Mouse (Mus musculus) CH12.LX (cell line): ENCODE measurements around the gene Cybrd1. TPM values are rescaled to one million over a fixed set of nuclear protein-coding genes. Genes with fewer than 3 reads are reported as not detected.
A peak's percentile ranks its signal among the peaks of the same experiment; 100 is the strongest.

Experiments used
- DNase-seq: peaks from one replicate; pipeline ENCODE4 v3.0.0-alpha.2; 2013; ENCODE audit errors: extremely low read depth
- H3K27ac ChIP-seq: 2 replicates; pipeline ENCODE4 v1.5.1; 2012; ENCODE audit warnings: low read depth, mild to moderate bottlenecking, control low read depth, moderate library complexity; ENCODE audit not compliant: insufficient read depth
- H3K27me3 ChIP-seq: replicated peaks from 2 replicates; pipeline ENCODE3; 2012; ENCODE audit warnings: inconsistent platforms
- H3K36me3 ChIP-seq, 2 experiments: replicated peaks in 1 of 2; 2 replicates each; pipeline versions ENCODE3 to v1.6.1; 2012; ENCODE audit warnings: inconsistent platforms in 1 of 2, low read length in 1 of 2, mild to moderate bottlenecking in 1 of 2, mixed read lengths in 1 of 2, moderate library complexity in 1 of 2; ENCODE audit not compliant: control insufficient read depth in 1 of 2, insufficient read depth in 1 of 2
- H3K4me1 ChIP-seq, 2 experiments: 2 replicates each; pipeline ENCODE4 v1.6.1; 2012; ENCODE audit warnings: inconsistent platforms in 1 of 2, moderate library complexity in 1 of 2; ENCODE audit not compliant: insufficient read depth in 2 of 2, control insufficient read depth in 1 of 2
- H3K4me2 ChIP-seq: 2 replicates; pipeline ENCODE4 v1.6.1; 2012; ENCODE audit warnings: low read depth, mild to moderate bottlenecking, control low read depth; ENCODE audit not compliant: poor library complexity, insufficient read depth, severe bottlenecking
- H3K4me3 ChIP-seq, 3 experiments: fragments of 150-350 bp in 1 of 3; sonication (generic) in 1 of 3; replicated peaks in 1 of 3; 2 replicates each; pipeline versions ENCODE3 to v1.5.1; 2011 to 2012; ENCODE audit warnings: low read depth in 2 of 3, low read length in 2 of 3, mild to moderate bottlenecking in 2 of 3, moderate library complexity in 2 of 3, control low read depth in 1 of 3, improper control_type of control experiment in 1 of 3, inconsistent platforms in 1 of 3, mixed read lengths in 1 of 3; ENCODE audit not compliant: poor library complexity in 1 of 3
- H3K79me2 ChIP-seq: replicated peaks from 2 replicates; pipeline ENCODE4 v1.6.1; 2012; ENCODE audit warnings: mild to moderate bottlenecking, moderate library complexity; ENCODE audit not compliant: control insufficient read depth, poor library complexity, insufficient read depth, severe bottlenecking; ENCODE audit errors: extremely low read depth
- H3K9ac ChIP-seq: 2 replicates; pipeline ENCODE4 v1.6.1; 2012; ENCODE audit warnings: low read depth, mild to moderate bottlenecking, control low read depth, moderate library complexity; ENCODE audit not compliant: insufficient read depth
- H3K9me3 ChIP-seq: replicated peaks from 2 replicates; pipeline ENCODE3; 2012; ENCODE audit warnings: low read length, inconsistent platforms, mixed read lengths
- CHD1 ChIP-seq: IDR thresholded peaks from 2 replicates; pipeline ENCODE4 v1.6.1; 2012; ENCODE audit warnings: low read depth, low read length, improper control_type of control experiment, inconsistent platforms
- E2F4 ChIP-seq: IDR thresholded peaks from 2 replicates; pipeline ENCODE4 v1.6.1; 2011; ENCODE audit warnings: low read depth, low read length, improper control_type of control experiment; ENCODE audit not compliant: insufficient replicate concordance
- ELF1 ChIP-seq: IDR thresholded peaks from 2 replicates; pipeline ENCODE4 v1.6.1; 2014; ENCODE audit warnings: low read depth, mild to moderate bottlenecking, inconsistent platforms, low read length, improper control_type of control experiment
- EP300 ChIP-seq: IDR thresholded peaks from 2 replicates; pipeline ENCODE4 v1.6.1; 2011; ENCODE audit warnings: low read length, improper control_type of control experiment
- ETS1 ChIP-seq: conservative IDR thresholded peaks from 2 replicates; pipeline ENCODE4 v1.6.1; 2012; ENCODE audit warnings: low read depth, mild to moderate bottlenecking, inconsistent platforms, low read length, improper control_type of control experiment, moderate library complexity
- IRF4 ChIP-seq: IDR thresholded peaks from 2 replicates; pipeline ENCODE4 v1.6.1; 2014; ENCODE audit warnings: low read depth, mild to moderate bottlenecking, inconsistent platforms, low read length, improper control_type of control experiment
- MAZ ChIP-seq: IDR thresholded peaks from 2 replicates; pipeline ENCODE4 v1.6.1; 2012; ENCODE audit warnings: low read depth, mild to moderate bottlenecking, inconsistent platforms, low read length, improper control_type of control experiment, moderate library complexity
- MEF2A ChIP-seq: IDR thresholded peaks from 2 replicates; pipeline ENCODE4 v1.6.1; 2014; ENCODE audit warnings: low read depth, mild to moderate bottlenecking, inconsistent platforms, low read length, improper control_type of control experiment, borderline replicate concordance
- MYC ChIP-seq: IDR thresholded peaks from 2 replicates; pipeline ENCODE4 v1.6.1; 2011; ENCODE audit warnings: low read depth, mild to moderate bottlenecking, improper control_type of control experiment, low read length
- NELFE ChIP-seq: IDR thresholded peaks from 2 replicates; pipeline ENCODE4 v1.6.1; 2011; ENCODE audit warnings: low read depth, low read length, improper control_type of control experiment
- POLR2A ChIP-seq: IDR thresholded peaks from 2 replicates; pipeline ENCODE4 v1.6.1; 2011; ENCODE audit warnings: low read depth, mild to moderate bottlenecking, improper control_type of control experiment, low read length
- SIN3A ChIP-seq: IDR thresholded peaks from 2 replicates; pipeline ENCODE4 v1.6.1; 2012; ENCODE audit warnings: low read length, improper control_type of control experiment, inconsistent platforms
- TCF12 ChIP-seq: IDR thresholded peaks from 2 replicates; pipeline ENCODE4 v1.6.1; 2014; ENCODE audit warnings: low read depth, mild to moderate bottlenecking, inconsistent platforms, low read length, improper control_type of control experiment
- USF1 ChIP-seq: IDR thresholded peaks from 2 replicates; pipeline ENCODE4 v1.6.1; 2014; ENCODE audit warnings: low read depth, mild to moderate bottlenecking, inconsistent platforms, low read length, improper control_type of control experiment
- ZKSCAN1 ChIP-seq: IDR thresholded peaks from 2 replicates; pipeline ENCODE4 v1.6.1; 2012; ENCODE audit warnings: low read depth, inconsistent platforms, low read length, improper control_type of control experiment, borderline replicate concordance
- dilution Hi-C: fragments of 300-500 bp; cut with MboI; formaldehyde crosslinking; loops from 2 replicates; pipeline ENCODE4 v1.14.3; 2020; ENCODE audit warnings: low sequenced_read_pairs; ENCODE audit not compliant: extremely low pct_unique_long_range_greater_than_20kb, extremely low pct_ligation_motif_present
- in situ Hi-C: fragments of 300-500 bp; cut with MboI; formaldehyde crosslinking; loops from 3 replicates; pipeline ENCODE4 v1.14.3; 2019; ENCODE audit warnings: low sequenced_read_pairs, low pct_ligation_motif_present, low pct_unique_long_range_greater_than_20kb, mixed read lengths
- polyA plus RNA-seq: library from polyadenylated mRNA; unstranded; fragments of >175 nt; gene quantifications from 2 replicates; pipeline ENCODE4 v1.2.1, GENCODE M21; 2012; ENCODE audit warnings: low read depth; ENCODE audit not compliant: insufficient read length
- total RNA-seq, 2 experiments: library from RNA; depleted of rRNA; stranded (reverse); fragments of 300-350 nt in 1 of 2; fragments of >200 nt in 1 of 2; gene quantifications; 2 replicates each; pipeline ENCODE4 v1.2.3; 2012 to 2014

Gene Cybrd1
- total and polyA plus RNA-seq, 3 experiments, result not detected

DNA sequence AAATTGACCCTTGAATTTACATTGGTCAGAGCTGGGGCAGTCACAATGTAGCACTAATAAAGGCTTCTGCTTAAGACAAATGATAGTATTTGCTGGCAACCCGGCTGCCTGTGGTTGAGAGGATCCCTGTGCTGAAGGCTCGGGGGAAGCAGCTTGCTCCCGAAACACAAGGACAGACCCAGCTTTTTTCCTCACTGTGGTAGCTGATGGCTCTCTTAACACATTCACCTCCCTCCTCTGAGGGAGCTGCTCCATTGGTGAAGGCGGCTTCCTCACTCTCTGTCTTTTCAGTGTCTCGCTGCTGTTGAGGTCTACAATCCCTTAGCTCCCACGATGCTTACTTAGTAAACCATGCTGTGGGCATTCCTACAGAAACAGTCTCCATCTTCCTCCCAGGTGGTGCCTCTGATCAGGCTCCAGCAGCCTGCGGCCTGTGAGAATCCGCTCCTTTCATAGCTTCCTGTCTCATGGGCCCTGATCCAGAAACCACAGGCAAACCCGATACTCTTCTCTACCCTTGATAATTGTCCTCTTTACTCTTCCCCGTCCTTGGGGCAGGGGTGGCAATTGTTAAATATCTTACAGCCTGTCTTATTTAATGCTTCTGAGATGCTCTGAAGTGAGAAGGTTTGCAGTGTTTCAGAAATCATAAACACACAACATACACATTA lies 15.0 kb upstream of the Cybrd1 start:
- dilution Hi-C loops, result no loop called here
- Histone ChIP-seq H3K27me3 (no peaks in the 10 kb centered on the region), H3K4me2 (no peak overlapping the region), H3K79me2 (no peaks in the 10 kb centered on the region), H3K9ac (no peak overlapping the region), H3K9me3 (no peaks in the 10 kb centered on the region), H3K4me1 (peaks cover 17 to 40% of the 10 kb centered on the region in 2 experiments), H3K27ac (no peak overlapping the region), H3K36me3 (peaks cover 11 to 25% of the 10 kb centered on the region in 2 experiments), H3K4me3 (no peak overlapping the region)
- in situ Hi-C loops, result no loop called here
- TF ChIP-seq SIN3A (no peak), USF1 (no peak), E2F4 (no peak), CHD1 (no peak), NELFE (no peak)
- TF ChIP-seq, all 38 proteins: peak for 0
- peak; percentile 21 for DNase-seq

DNA sequence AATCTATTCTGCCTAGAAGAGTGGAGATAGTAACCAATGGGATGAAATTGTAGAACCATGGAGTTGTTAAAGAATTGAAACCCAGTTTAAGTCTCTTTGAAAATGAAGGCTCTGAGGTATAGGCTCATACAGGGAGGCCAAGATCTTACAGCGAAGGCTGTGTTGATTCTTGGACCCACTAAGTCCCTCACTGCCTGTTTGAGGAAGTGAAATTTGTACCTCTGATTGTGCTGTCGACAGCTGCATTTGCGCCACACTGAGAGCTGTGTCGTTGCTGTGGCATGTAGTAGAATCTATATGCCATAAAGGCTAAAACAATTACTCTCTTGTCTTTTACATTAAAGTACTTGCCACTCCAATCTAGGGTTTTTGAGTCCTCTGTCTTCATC lies 14.4 kb upstream of the Cybrd1 start:
- TF ChIP-seq ETS1 (0 out of 2 replicates have a peak, but pooled peaks have one; percentile 6), TCF12 (peak; percentile 50; the same call in 1 of the 2 replicates), EP300 (peak; percentile 91), ZKSCAN1 (peak; percentile 61; the same call in 1 of the 2 replicates), ELF1 (peak; percentile 39; the same call in 1 of the 2 replicates), POLR2A (no peak), MEF2A (peak; percentile 11; the same call in 1 of the 2 replicates), MYC (peak; percentile 67; the same call in 1 of the 2 replicates), MAZ (no peak), IRF4 (peak; percentile 92)
- dilution Hi-C loops, result no loop called here

More for the DNA sequence above, 14.4 kb upstream of the Cybrd1 start:
- peaks cover 11 to 25% of the 10 kb centered on the region in 2 experiments for H3K36me3 ChIP-seq
- no peak overlapping the region for H3K27ac ChIP-seq
- H3K79me2 ChIP-seq, result no peaks in the 10 kb centered on the region
- peaks cover 17 to 40% of the 10 kb centered on the region in 2 experiments for H3K4me1 ChIP-seq
- H3K4me3 ChIP-seq, result no peak overlapping the region
- no peaks in the 10 kb centered on the region for H3K9me3 ChIP-seq
- DNase-seq, result peak; percentile 76
- no peak overlapping the region for H3K4me2 ChIP-seq
- no peaks in the 10 kb centered on the region for H3K27me3 ChIP-seq
- H3K9ac ChIP-seq, result no peak overlapping the region
- in situ Hi-C loops, result no loop called here
